Mouse (Mus musculus): ENCODE results near the gene Pou3f1.

The Pou3f1 gene

GRCm38 (mm10) chr4:124658412-124658851 is 1.8 kb downstream of the Pou3f1 start:
- DNase-seq = peak; percentile 42

- DNase-seq = no peak
Measured at GRCm38 (mm10) chr4:124659251-124660217, 2.9 kb downstream of the Pou3f1 start.

GRCm38 (mm10) chr4:124660603-124661002 is 4.0 kb downstream of the Pou3f1 start:
- DNase-seq = no peak

GRCm38 (mm10) chr4:124663034-124663433 is 6.4 kb downstream of the Pou3f1 start:
- DNase-seq = no peak

GRCm38 (mm10) chr4:124664185-124664584 is 7.6 kb downstream of the Pou3f1 start:
- DNase-seq = no peak

- DNase-seq = no peak
Measured at GRCm38 (mm10) chr4:124664604-124665003, 8.0 kb downstream of the Pou3f1 start.

GRCm38 (mm10) chr4:124667476-124668033 is 10.9 kb downstream of the Pou3f1 start:
- no peak for DNase-seq

GRCm38 (mm10) chr4:124668078-124668477 is 11.5 kb downstream of the Pou3f1 start:
- DNase-seq = no peak

GRCm38 (mm10) chr4:124670232-124670631 is 13.6 kb downstream of the Pou3f1 start:
- no peak for DNase-seq

GRCm38 (mm10) chr4:124671583-124671982 is 15.0 kb downstream of the Pou3f1 start:
- no peak for DNase-seq

GRCm38 (mm10) chr4:124672347-124673320 is 16.0 kb downstream of the Pou3f1 start:
- DNase-seq = peak; percentile 33

GRCm38 (mm10) chr4:124674334-124675032 is 17.9 kb downstream of the Pou3f1 start:
- no peak for DNase-seq

GRCm38 (mm10) chr4:124675037-124675436 is 18.4 kb downstream of the Pou3f1 start:
- peak; percentile 49 for DNase-seq

- no peak for DNase-seq
Measured at GRCm38 (mm10) chr4:124675958-124676357, 19.4 kb downstream of the Pou3f1 start.

- no peak for DNase-seq
Measured at GRCm38 (mm10) chr4:124682270-124682669, 25.7 kb downstream of the Pou3f1 start.

- DNase-seq = no peak
Measured at GRCm38 (mm10) chr4:124683474-124683873, 26.9 kb downstream of the Pou3f1 start.

- DNase-seq = no peak
Measured at GRCm38 (mm10) chr4:124685004-124685403, 28.4 kb downstream of the Pou3f1 start.

- no peak for DNase-seq
Measured at GRCm38 (mm10) chr4:124685453-124685852, 28.8 kb downstream of the Pou3f1 start.

- DNase-seq = no peak
Measured at GRCm38 (mm10) chr4:124685897-124686402, 29.3 kb downstream of the Pou3f1 start.

- DNase-seq = no peak
Measured at GRCm38 (mm10) chr4:124691455-124691854, 34.8 kb downstream of the Pou3f1 start.

GRCm38 (mm10) chr4:124692416-124692861 is 35.8 kb downstream of the Pou3f1 start:
- no peak for DNase-seq
